Mouse (Mus musculus) embryonic fibroblast, embryonic 13.5 days (primary cell): ENCODE measurements around the gene Gm28048.

ENCODE experiments used
- CTCF ChIP-seq: IDR thresholded peaks from 2 replicates; pipeline ENCODE4 v1.5.1; 2011; ENCODE audit warnings: mild to moderate bottlenecking, control low read depth, low read length, moderate library complexity, borderline replicate concordance; ENCODE audit not compliant: insufficient read depth
- POLR2A ChIP-seq: IDR thresholded peaks from 2 replicates; pipeline ENCODE4 v1.6.1; 2011; ENCODE audit warnings: low read depth, mild to moderate bottlenecking, control low read depth, low read length, moderate library complexity

DNA sequence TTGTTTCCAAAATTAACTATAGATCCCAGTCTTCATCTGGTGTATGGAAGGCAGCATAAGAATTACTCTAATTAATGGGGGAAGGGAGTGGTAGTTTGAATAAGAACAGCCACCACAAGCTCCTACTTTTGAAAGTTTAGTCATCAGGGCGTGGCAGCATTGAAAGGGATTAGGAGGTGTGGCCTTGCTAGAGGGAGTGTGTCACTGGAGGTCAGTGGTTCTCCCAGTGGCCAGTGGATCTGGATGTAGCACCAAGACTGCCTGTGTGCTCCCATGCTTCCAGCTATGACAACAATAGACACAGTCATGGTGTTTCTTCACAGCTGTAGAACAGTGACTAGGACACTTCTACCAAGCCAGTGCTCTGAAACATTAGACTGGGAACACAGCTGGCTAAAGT lies 32.8 kb downstream of the Gm28048 start:
- TF ChIP-seq POLR2A (no peak), CTCF (no peak)
